Mouse (Mus musculus): Measurements from ENCODE around the gene Asic1.
"Not testable (repeated sequence)": the region's sequence is repeated elsewhere in the genome, so short reads cannot be mapped to it uniquely, and the experiment has no call there.

Asic1 gene

GRCm38 (mm10) chr15:99723120-99723514 is 52.9 kb downstream of the Asic1 start:
- DNase-seq: no peak

- peak; percentile 69 for DNase-seq
Measured at GRCm38 (mm10) chr15:99723515-99724291, 53.5 kb downstream of the Asic1 start.

GRCm38 (mm10) chr15:99724292-99725021 is 54.3 kb downstream of the Asic1 start:
- peak; percentile 72 for DNase-seq

GRCm38 (mm10) chr15:99725341-99726155 is 55.4 kb downstream of the Asic1 start, which contains the start of gene Cox14:
TSS of gene Cox14 (plus strand) at chr15:99725618.
- peak; percentile 94 for DNase-seq

- DNase-seq: no peak
Measured at GRCm38 (mm10) chr15:99726549-99726948, 56.4 kb downstream of the Asic1 start.

GRCm38 (mm10) chr15:99727039-99727438 is 56.9 kb downstream of the Asic1 start:
- not testable (repeated sequence) for DNase-seq

GRCm38 (mm10) chr15:99727525-99727924 is 57.4 kb downstream of the Asic1 start:
- DNase-seq: no peak

GRCm38 (mm10) chr15:99728211-99728610 is 58.0 kb downstream of the Asic1 start:
- no peak for DNase-seq

GRCm38 (mm10) chr15:99729056-99729783 is 59.1 kb downstream of the Asic1 start:
- DNase-seq: no peak

GRCm38 (mm10) chr15:99731167-99731566 is 61.0 kb downstream of the Asic1 start:
- DNase-seq: no peak

GRCm38 (mm10) chr15:99731678-99732077 is 61.5 kb downstream of the Asic1 start:
- DNase-seq: no peak

GRCm38 (mm10) chr15:99733186-99733585 is 63.0 kb downstream of the Asic1 start:
- DNase-seq: no peak

GRCm38 (mm10) chr15:99735631-99736030 is 65.5 kb downstream of the Asic1 start:
- DNase-seq: peak; percentile 100

- no peak for DNase-seq
Measured at GRCm38 (mm10) chr15:99736675-99737074, 66.5 kb downstream of the Asic1 start.

GRCm38 (mm10) chr15:99740229-99740628 is 70.1 kb downstream of the Asic1 start:
- DNase-seq: no peak

All from lung, postnatal 14 days (tissue).